Mouse (Mus musculus) C2C12 (cell line): ENCODE data around the gene Chst1.

ENCODE experiments used
- CTCF ChIP-seq: IDR thresholded peaks from one replicate; pipeline ENCODE4 v1.5.1; 2011; ENCODE audit not compliant: control insufficient read depth, insufficient read depth, insufficient read length
- FOSL1 ChIP-seq: IDR thresholded peaks from one replicate; pipeline ENCODE4 v1.8.0; 2011; ENCODE audit warnings: mild to moderate bottlenecking, low read length; ENCODE audit not compliant: poor library complexity, insufficient read depth, severe bottlenecking
- MAX ChIP-seq: IDR thresholded peaks from one replicate; pipeline ENCODE4 v1.6.1; 2011; ENCODE audit warnings: mild to moderate bottlenecking, control low read depth
- MYOD1 ChIP-seq: IDR thresholded peaks from one replicate; pipeline ENCODE4 v1.6.1; 2011; ENCODE audit warnings: low read depth; ENCODE audit not compliant: control insufficient read depth, insufficient read length
- MYOG ChIP-seq: IDR thresholded peaks from one replicate; pipeline ENCODE4 v1.6.1; 2011; ENCODE audit not compliant: control insufficient read depth, insufficient read length; ENCODE audit errors: extremely low read depth
- USF1 ChIP-seq: IDR thresholded peaks from one replicate; pipeline ENCODE4 v1.6.1; 2011; ENCODE audit warnings: low read depth, mild to moderate bottlenecking, control low read depth, moderate library complexity

GRCm38 (mm10) chr2:92632027-92632426 is 32.5 kb downstream of the Chst1 start:
- no peak for TF ChIP-seq CTCF
- TF ChIP-seq MYOG, result no peak
- TF ChIP-seq MAX, result no peak
- no peak for TF ChIP-seq USF1
- no peak for TF ChIP-seq FOSL1
- no peak for TF ChIP-seq MYOD1
